Mouse (Mus musculus): ENCODE measurements around the gene Sacs.
"Not testable (repeated sequence)": the region's sequence is repeated elsewhere in the genome, so short reads cannot be mapped to it uniquely, and the experiment has no call there.

Sacs gene

DNA sequence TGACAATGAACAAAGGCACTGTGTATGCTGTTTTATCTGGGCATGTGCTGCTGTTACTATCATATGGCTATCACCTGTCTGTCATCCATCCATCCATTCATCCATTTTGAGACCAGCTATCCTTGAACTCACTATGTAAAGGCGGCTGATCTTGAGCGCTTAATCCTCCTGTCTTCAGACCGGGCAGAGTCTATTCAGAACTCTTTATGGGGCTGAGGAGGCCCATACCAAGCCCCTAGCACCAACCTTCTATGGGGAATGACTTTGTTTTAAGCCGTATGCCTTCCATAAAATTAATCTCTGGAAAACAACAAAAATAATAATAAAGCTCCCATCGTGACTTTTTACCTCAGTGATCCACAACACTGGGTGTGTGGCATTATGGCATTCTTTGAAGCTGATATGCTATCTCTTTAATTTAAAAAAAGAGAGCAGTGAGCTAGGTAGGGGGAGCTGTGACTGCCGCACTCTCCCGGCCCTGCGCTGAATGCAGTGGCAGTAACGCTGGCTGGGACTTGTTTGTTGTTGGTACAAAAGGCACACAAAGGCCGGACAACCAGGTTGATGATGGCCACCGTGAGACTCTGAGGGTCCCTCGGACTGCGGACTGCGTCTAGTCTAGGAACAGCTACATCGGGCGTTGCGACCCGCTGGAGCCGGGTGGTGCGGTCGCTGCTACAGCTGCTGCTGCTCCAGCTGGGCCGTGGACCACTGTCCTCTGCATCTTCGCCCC is at the start of gene Sacs:
Sacs (plus strand) TSS at position 464 of the 733 bp plus-strand sequence.
- DNase-seq (ENCODE audit: low spot score in 2 of 2), result peak; percentile 67 to 70

GRCm38 (mm10) chr14:61090955-61091354 is 47.3 kb upstream of the Sacs start:
- DNase-seq (ENCODE audit: low spot score in 2 of 2), result peak; percentile 39 to 54

DNA sequence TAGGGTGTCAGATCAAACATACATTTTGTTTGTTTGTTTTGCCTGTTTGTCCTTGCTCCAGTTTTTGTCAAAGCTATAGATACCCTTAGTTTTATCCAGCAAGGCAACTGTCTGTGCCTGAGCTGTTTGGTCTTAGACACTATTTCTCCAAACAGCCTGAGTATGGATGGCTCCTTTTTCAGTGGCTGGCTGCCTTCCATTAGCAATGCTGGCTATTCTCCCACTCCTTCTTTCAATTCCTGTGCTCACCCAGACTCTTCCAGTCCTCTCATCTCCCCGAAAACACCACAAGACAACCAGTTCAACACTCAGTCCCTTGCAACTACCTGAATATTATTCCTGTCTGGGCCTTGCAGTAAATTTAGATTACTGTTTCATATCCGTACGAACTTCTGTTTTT is 46.2 kb upstream of the Sacs start:
- peak; percentile 75 to 81 for DNase-seq (ENCODE audit: low spot score in 2 of 2)

- DNase-seq (ENCODE audit: low spot score in 2 of 2), result no peak
Observed at GRCm38 (mm10) chr14:61097974-61098625, 40.2 kb upstream of the Sacs start.

DNA sequence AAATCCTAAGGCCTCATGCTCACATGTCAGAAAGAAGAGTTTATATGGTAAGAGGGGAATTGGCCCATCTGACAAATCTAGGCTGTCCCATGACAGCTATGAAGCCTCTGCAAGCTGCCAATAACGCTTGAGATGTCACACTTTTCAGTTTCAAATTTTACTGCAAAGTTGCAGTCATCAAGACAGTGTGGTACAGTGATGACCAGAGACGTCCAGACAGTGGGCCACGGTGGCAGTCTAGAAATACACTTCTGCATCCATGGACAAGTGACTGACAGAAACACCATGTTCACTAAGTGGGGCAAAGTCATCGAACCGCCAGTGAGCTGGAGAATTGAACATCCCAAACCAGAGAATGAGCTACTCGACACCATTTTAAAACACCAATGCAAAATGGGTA is 37.5 kb upstream of the Sacs start:
- DNase-seq (ENCODE audit: low spot score in 2 of 2), result no peak

GRCm38 (mm10) chr14:61106404-61106803 is 31.9 kb upstream of the Sacs start:
- DNase-seq (ENCODE audit: low spot score in 2 of 2), result no peak

- no peak for DNase-seq (ENCODE audit: low spot score in 2 of 2)
Observed at GRCm38 (mm10) chr14:61108625-61109024, 29.6 kb upstream of the Sacs start.

GRCm38 (mm10) chr14:61112404-61112803 is 25.9 kb upstream of the Sacs start:
- peak; percentile 85 to 91 for DNase-seq (ENCODE audit: low spot score in 2 of 2)

- DNase-seq (ENCODE audit: low spot score in 2 of 2), result no peak
Observed at GRCm38 (mm10) chr14:61124755-61125154, 13.5 kb upstream of the Sacs start.

GRCm38 (mm10) chr14:61125201-61125600 is 13.1 kb upstream of the Sacs start:
- DNase-seq (ENCODE audit: low spot score in 2 of 2), result no peak

DNA sequence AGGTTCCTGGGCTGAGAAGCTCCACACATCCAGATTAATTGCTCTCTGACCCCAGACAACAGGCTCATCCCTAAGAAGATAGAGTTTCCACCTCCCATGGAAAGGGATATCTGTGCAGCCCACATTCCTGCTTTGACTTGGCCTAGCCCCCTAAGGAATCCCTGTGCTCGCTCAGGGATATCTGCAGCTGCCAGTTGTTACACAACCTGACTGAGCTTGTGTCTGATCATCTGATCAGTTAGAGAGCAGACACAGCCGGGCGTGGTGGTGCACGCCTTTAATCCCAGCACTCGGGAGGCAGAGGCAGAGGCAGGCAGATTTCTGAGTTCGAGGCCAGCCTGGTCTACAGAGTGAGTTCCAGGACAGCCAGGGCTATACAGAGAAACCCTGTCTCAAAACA is 10.9 kb upstream of the Sacs start:
- DNase-seq (ENCODE audit: low spot score in 2 of 2), result not testable (repeated sequence)

GRCm38 (mm10) chr14:61128961-61129507 is 9.2 kb upstream of the Sacs start:
- no peak for DNase-seq (ENCODE audit: low spot score in 2 of 2)

GRCm38 (mm10) chr14:61132556-61132955 is 5.7 kb upstream of the Sacs start:
- no peak for DNase-seq (ENCODE audit: low spot score in 2 of 2)

DNA sequence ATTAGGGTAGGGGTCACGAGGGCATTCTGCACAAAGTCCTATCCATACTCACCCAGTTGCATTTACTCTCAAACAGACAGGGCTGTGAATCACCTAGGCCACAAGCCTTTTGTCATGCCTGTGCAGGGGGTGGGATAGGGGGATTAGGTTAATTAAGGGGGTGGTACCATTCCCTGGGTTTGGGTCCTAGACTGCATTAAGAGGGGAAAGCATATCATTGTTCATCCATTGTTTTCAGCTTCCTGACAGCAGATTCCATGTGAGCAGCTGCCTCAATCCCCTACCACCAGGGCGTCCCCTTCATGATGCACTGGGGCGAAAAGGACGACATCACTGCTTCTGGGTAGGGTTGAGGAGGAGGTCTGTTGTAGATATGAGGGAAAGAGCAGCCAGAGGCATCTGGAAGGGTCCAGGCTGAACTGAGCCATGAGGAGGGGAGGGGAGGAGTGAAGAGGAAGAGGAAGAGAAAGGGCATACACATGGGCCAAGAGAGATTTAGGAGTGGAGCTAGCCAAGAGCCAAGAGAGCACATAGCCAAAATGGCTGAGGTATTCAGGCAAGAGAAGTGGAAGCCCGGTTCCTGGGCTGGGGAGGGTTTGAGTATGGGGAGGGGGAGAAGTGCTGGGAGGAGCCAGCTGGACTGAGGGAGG is 3.8 kb upstream of the Sacs start:
- DNase-seq (ENCODE audit: low spot score in 2 of 2), result no peak

DNA sequence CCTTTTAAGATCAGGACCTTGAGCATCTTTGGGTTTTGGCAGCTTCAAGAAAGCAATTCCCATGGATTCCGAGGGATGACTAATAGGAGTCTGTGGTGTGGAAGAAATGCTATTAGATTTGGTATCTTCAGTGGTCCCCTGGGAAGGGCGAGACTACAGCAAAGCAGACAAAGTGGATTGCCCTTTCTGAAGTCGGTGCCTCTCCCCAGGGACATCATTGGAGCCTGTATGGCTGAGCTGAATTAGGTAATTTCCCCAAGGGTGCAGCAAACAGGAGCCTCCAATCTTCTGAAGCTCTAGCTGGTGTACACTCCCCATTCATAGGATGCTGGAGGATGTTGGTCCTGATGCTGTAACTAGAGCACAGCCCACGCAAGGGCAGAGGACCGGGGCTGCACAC is 847 bp upstream of the Sacs start:
- no peak for DNase-seq (ENCODE audit: low spot score in 2 of 2)

DNA sequence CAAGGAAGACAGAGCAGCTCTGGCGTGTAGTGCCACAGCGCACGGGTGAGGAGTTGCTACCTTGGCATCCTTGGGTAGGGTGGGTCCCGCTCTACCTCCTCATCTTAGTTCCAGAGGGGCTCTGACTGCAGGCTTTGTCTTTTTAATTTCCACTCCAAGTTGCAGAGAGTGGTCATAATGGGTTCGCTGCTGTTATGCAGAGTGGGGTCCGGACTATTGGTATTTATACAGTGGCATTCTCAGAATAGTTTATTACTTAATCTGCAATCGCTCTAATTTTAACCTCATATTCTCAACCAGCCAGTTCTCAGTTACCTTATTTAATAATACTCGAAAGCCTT is 440 bp downstream of the Sacs start:
- DNase-seq (ENCODE audit: low spot score in 2 of 2), result no peak

DNA sequence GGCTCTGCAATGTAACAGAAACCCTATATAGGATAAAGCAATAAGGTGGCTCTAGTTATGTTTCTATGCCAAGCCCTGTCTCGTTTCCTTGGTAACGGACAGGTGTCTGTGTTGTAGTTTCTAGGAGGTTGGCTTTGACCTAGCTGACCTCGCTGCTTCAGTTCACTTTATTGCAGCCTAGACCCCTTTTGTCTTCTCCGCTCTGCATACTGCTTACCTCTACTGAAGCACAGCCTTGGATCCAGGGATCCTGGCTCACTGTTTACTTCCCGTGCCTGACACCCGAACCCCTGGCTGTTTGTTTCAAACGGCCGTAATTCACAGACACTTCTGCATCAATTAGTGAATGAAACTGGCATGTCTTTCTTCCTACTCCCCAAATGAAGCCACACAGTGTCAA is 5.1 kb downstream of the Sacs start:
- no peak for DNase-seq (ENCODE audit: low spot score in 2 of 2)

- DNase-seq (ENCODE audit: low spot score in 2 of 2), result no peak
Observed at GRCm38 (mm10) chr14:61143869-61144268, 5.6 kb downstream of the Sacs start.

DNA sequence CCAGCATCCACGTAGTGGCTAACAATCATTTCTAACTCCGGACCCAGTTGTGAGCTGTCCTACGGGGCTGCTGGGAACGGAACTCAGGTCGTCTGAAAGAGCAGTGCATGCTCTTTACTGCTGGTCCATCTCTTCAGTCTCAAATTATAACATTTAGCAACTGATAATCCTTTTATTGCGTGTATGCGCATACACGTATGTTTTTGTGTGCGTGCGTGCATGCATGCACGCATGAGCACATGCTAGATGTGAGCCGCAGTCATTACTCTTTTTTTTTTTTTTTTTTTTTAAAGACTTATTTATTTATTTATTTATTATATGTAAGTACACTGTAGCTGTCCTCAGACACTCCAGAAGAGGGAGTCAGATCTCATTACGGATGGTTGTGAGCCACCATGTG is 12.2 kb downstream of the Sacs start:
- not testable (repeated sequence) for DNase-seq (ENCODE audit: low spot score in 2 of 2)

- peak in 1 of 2 experiments; percentile 24 for DNase-seq (ENCODE audit: low spot score in 2 of 2)
Observed at GRCm38 (mm10) chr14:61154900-61155585, 16.8 kb downstream of the Sacs start.

DNA sequence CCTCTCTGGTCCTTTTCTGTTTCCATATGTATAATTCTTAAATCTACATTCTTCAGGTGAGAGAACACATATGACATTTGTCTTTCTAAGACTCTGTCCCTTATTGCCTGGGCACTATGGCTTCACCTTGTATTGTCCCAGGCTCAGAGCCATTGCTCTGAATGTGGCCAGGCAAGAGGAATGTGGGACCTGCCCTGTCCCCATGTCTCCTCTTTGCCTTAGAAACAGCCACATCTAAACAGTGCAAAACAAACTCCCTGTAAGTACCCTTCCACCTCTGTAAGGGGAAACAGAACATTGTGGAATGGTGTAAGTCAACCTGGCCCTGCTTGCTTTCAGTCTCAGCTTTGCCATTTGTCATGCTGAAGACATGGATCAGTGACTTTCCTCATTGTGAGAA is 17.4 kb downstream of the Sacs start:
- peak in 1 of 2 experiments; percentile 6 for DNase-seq (ENCODE audit: low spot score in 2 of 2)

DNA sequence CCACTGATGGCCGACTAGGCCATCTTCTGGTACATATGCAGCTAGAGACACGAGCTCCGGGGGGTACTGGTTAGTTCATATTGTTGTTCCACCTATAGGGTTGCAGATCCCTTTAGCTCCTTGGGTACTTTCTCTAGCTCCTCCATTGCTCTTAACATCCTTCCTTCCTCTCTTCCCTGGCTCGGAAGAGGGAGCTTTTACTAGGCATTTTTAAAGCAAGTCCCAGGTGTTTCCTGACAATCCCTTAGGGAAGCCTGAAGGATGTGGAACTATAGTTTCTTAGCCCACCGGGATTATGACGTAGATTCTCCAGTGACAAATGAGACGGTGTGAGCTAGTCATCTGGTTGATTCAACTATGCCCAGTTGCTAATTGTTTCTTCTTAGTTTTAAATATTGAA is 19.2 kb downstream of the Sacs start:
- not testable (repeated sequence) for DNase-seq (ENCODE audit: low spot score in 2 of 2)

Measured in right cerebral cortex, postnatal 10 days (tissue).